Mouse (Mus musculus): ENCODE measurements around the gene Pla2g2f.

DNA sequence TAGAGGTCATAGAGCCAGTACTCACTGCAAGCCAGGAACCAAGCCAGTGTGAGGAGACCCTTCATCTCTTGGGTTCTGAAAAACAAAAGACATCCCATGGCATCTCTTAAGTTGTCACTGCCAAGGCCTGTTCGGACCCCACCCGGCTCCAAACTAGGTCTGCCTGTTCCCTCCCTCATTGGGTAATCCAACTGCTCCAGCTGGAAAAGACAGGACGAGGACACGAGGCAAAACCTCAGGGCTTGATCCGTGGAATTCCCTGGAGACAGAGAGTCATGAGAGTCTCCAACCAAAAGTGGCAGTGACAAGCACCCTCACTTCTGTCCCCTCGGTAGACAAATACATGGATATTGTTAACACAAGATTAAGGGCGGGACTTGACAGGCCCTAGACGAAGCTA is 48.7 kb upstream of the Pla2g2f start:
- no peak for TF ChIP-seq CTCF (IDR thresholded peaks at IDR 0.05; ENCODE audit: low read depth)
- no peak for TF ChIP-seq EP300 (IDR thresholded peaks at IDR 0.05; ENCODE audit: low read depth)

Data from liver, embryonic 14.5 days (tissue).